Mouse (Mus musculus): ENCODE measurements around the gene Zfp933. TPM values are rescaled to one million over a fixed set of nuclear protein-coding genes. Genes with fewer than 3 reads are reported as not detected.
"Not testable (repeated sequence)": the region's sequence is repeated elsewhere in the genome, so short reads cannot be mapped to it uniquely, and the experiment has no call there.

Gene Zfp933
- polyA plus RNA-seq, 1 experiment from 2014 or later = 5.3 TPM

DNA sequence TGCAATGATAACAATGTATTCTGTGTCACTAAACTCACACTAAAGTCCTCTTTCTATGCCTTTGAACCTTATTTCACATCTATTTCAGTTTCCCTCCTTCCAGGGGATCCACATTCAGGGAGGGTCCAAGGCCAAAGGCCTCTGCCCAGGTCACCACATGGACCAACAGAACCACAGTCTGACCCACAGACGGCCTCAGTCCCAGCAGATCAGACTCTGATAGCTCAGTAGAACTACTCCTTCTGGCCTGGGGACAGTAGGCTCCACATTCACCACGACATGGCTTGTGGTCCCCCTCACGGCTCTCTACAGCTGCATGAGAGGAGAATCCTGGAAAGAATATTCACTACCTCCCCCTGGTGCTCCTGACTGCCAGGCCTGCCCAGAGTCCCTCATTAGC lies 5.3 kb downstream of the Zfp933 start:
- peaks cover 33% of the 10 kb centered on the region for H3K9me3 ChIP-seq
- H3K27me3 ChIP-seq = no peaks in the 10 kb centered on the region
- H3K4me2 ChIP-seq = no peak overlapping the region
- no peak overlapping the region for H3K4me3 ChIP-seq
- WGBS = 100% methylated on average over 3 of the region's 3 CpGs
- peaks cover 58% of the 10 kb centered on the region for H3K36me3 ChIP-seq
- no peak for ATAC-seq (ENCODE audit: low read depth)
- no peak overlapping the region for H3K27ac ChIP-seq (replicated peaks)
- no peak overlapping the region for H3K9ac ChIP-seq
- peaks cover 12% of the 10 kb centered on the region for H3K4me1 ChIP-seq (replicated peaks)

DNA sequence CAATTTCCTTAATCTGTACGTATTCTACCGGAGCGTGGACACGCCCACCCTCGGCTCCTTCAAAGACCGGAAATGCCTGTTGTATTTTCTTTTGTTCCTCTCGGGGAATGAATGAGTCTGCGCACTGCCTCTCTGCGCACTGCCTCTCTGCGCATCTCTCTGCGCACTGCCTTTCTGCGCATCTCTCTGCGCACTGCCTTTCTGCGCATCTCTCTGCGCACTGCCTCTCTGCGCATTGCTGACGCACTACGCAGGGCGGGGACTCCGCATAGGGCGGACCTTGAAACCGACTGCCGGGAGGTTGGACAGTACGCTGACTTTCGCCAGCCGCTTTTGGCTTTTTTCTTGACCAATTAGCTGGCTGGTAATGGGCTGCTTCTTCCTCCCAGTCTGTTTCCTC lies 8.9 kb downstream of the Zfp933 start:
- not testable (repeated sequence) for ATAC-seq (ENCODE audit: low read depth); H3K4me2 ChIP-seq
- 95% methylated on average over 15 of the region's 26 CpGs for WGBS

DNA sequence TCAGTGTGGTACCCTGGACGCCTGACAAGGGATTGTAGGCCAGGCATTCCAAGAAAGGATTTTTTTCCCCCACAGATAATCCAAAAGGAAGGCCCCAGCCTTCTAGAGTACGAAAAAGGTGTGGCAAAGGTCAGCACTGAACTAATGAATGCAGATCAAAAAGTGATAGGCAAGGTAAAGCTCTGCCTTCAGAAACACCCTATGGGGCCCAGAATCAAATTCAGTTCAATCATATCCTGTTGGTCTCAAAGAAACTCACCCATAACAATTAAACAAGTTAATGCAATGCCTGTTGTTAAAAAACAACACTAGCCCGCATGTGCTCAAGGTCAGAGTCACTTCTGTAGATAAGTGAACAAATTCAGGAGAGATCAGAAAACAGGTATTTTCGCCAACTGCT lies 23.8 kb downstream of the Zfp933 start:
- no peak for ATAC-seq (ENCODE audit: low read depth)
- Histone ChIP-seq H3K4me3 (no peak overlapping the region), H3K9me3 (peaks cover 84% of the 10 kb centered on the region), H3K9ac (no peak overlapping the region), H3K4me1 (replicated peaks) (no peaks in the 10 kb centered on the region), H3K36me3 (peaks cover 75% of the 10 kb centered on the region), H3K4me2 (no peak overlapping the region), H3K27me3 (no peaks in the 10 kb centered on the region), H3K27ac (replicated peaks) (no peak overlapping the region)
- 94% methylated on average over 4 of the region's 4 CpGs for WGBS

More for the DNA sequence above, 8.9 kb downstream of the Zfp933 start:
- H3K27ac ChIP-seq (replicated peaks); H3K9ac ChIP-seq; H3K27me3 ChIP-seq; H3K4me1 ChIP-seq (replicated peaks); H3K4me3 ChIP-seq: not testable (repeated sequence)
- H3K9me3 ChIP-seq = peaks cover 36% of the 10 kb centered on the region
- H3K36me3 ChIP-seq = peaks cover 39% of the 10 kb centered on the region

DNA sequence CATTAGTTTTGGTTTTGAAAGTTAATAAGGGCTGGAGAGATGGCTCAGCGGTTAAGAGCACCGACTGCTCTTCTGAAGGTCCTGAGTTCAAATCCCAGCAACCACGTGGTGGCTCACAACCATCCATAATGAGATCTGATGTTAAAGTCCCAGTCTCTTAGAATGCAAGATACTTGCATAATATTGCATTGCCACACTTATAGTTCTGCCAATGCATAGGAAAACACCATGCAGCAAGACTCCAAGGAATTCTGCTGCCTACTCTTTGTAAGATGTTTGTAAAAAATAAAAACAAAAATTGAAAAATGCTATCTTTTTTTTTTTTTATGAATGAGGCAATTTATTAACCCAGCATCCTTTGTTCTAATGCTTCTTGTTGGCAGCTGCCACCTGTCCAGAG lies 26.8 kb downstream of the Zfp933 start:
- Histone ChIP-seq H3K36me3 (peaks cover 47% of the 10 kb centered on the region), H3K9me3 (peaks cover 66% of the 10 kb centered on the region)
- H3K9ac ChIP-seq; ATAC-seq (ENCODE audit: low read depth); H3K4me1 ChIP-seq (replicated peaks); H3K27me3 ChIP-seq; H3K4me3 ChIP-seq; H3K27ac ChIP-seq (replicated peaks); H3K4me2 ChIP-seq: not testable (repeated sequence)
- 91% methylated on average over 3 of the region's 3 CpGs for WGBS

DNA sequence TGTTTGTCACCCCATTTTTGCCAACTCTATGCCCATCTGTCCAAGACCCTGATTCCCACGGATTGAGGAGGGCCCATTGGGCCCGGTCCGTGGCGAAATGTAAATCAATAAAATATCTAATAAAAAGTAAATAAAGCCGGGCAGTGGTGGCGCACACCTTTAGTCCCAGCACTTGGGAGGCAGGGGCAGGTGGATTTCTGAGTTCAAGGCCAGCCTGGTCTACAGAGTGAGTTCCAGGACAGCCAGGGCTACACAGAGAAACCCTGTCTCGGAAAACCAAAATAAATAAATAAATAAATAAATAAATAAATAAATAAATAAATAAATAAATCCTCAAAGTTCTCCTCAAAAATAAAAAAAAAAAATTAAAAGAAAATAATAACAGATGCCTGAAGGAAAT lies 28.5 kb downstream of the Zfp933 start:
- ATAC-seq (ENCODE audit: low read depth); H3K27ac ChIP-seq (replicated peaks); H3K27me3 ChIP-seq; H3K4me1 ChIP-seq (replicated peaks); H3K4me2 ChIP-seq; H3K9ac ChIP-seq; H3K4me3 ChIP-seq: not testable (repeated sequence)
- Histone ChIP-seq H3K36me3 (peaks cover 30% of the 10 kb centered on the region), H3K9me3 (peaks cover 53% of the 10 kb centered on the region)
- 85% methylated on average over 7 of the region's 7 CpGs for WGBS

DNA sequence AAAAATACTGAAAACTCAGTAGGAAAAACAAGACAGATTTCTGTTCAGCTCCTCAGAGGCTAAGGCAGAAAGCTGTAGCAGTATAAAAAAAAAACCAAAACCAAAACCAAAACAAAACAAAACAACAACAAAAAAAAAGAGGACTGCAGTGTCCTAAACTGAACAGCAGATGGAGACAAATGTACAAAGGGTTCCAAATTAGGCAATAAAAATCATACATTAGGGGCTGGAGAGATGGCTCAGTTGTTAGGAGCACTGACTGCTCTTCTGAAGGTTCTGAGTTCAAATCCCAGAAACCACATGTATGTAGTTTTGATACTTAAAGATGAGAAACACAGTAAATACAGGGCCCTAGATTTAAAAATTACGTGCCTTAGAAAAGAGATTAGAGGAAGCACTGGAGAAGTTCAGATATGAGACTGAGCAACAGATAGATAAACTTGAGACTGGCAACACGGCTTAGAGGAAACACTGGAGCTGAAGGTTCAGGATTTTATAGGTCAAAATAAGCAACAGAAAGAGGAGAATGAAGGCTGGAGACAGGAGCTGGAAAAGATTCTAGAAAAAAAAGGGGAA lies 33.5 kb downstream of the Zfp933 start:
- ATAC-seq (ENCODE audit: low read depth) = no peak

DNA sequence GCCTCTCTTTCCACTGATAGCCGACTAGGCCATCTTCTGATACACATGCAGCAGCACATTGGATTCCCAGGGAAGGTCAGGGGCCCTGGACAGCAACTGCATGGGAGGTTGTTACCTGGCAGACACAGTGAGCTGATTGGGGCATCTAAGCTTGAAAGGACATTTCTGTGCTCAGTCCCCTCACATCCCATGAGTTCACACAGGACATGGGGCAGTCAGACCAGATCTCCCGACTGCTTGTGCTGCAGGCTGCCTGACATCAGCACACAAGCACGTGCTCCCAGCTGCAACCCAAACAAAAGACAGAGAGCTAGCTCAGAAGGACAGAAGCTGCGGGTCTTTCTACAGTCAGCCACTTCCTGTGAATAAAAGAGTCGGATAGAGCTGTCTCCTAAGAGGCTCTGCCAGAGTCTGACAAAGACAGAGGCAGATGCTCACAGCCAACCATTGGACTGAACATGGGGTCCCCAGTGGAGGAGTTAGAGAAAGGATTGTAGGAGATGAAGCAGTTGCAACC lies 34.9 kb downstream of the Zfp933 start:
- H3K4me1 ChIP-seq (replicated peaks) = peaks cover 9% of the 10 kb centered on the region
- H3K4me2 ChIP-seq = no peak overlapping the region
- H3K9ac ChIP-seq = no peak overlapping the region
- 49% methylated on average over 5 of the region's 5 CpGs for WGBS
- no peak for ATAC-seq (ENCODE audit: low read depth)
- peaks cover 9% of the 10 kb centered on the region; the same call in 1 of the 2 replicates for H3K9me3 ChIP-seq
- no peaks in the 10 kb centered on the region for H3K27me3 ChIP-seq
- H3K27ac ChIP-seq (replicated peaks) = no peak overlapping the region
- H3K4me3 ChIP-seq = no peak overlapping the region
- no peaks in the 10 kb centered on the region for H3K36me3 ChIP-seq

More for the DNA sequence above, 33.5 kb downstream of the Zfp933 start:
- peaks cover 13% of the 10 kb centered on the region; the same call in 1 of the 2 replicates for H3K9me3 ChIP-seq
- no peak overlapping the region for H3K27ac ChIP-seq (replicated peaks)
- H3K36me3 ChIP-seq = no peaks in the 10 kb centered on the region
- H3K27me3 ChIP-seq = no peaks in the 10 kb centered on the region
- 89% methylated on average over 2 of the region's 2 CpGs for WGBS
- no peak overlapping the region for H3K9ac ChIP-seq
- no peak overlapping the region for H3K4me3 ChIP-seq
- H3K4me2 ChIP-seq = no peak overlapping the region
- no peaks in the 10 kb centered on the region for H3K4me1 ChIP-seq (replicated peaks)

DNA sequence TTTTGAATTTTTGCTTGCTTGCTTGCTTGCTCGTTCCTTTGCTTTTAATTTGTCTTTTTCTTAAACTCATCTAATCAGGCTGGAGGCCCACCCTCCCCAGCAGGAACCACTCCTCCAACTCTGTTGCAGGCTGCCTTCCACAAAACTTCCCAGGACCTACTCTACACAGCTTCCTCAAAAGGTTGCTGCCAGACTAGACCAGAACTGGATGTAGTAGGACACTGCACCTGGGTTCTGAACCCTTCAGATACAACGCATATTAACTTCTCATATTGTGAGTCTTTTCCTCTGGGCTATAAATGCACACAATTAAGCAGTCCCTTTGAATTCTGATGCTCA lies 38.2 kb downstream of the Zfp933 start:
- not testable (repeated sequence) for H3K9ac ChIP-seq; H3K9me3 ChIP-seq; H3K4me1 ChIP-seq (replicated peaks); H3K27ac ChIP-seq (replicated peaks); ATAC-seq (ENCODE audit: low read depth); H3K36me3 ChIP-seq; H3K27me3 ChIP-seq
- Histone ChIP-seq H3K4me2 (peak overlapping the region; percentile 67), H3K4me3 (peak overlapping the region; percentile 42)
- WGBS = 45% methylated on average over 2 of the region's 2 CpGs

DNA sequence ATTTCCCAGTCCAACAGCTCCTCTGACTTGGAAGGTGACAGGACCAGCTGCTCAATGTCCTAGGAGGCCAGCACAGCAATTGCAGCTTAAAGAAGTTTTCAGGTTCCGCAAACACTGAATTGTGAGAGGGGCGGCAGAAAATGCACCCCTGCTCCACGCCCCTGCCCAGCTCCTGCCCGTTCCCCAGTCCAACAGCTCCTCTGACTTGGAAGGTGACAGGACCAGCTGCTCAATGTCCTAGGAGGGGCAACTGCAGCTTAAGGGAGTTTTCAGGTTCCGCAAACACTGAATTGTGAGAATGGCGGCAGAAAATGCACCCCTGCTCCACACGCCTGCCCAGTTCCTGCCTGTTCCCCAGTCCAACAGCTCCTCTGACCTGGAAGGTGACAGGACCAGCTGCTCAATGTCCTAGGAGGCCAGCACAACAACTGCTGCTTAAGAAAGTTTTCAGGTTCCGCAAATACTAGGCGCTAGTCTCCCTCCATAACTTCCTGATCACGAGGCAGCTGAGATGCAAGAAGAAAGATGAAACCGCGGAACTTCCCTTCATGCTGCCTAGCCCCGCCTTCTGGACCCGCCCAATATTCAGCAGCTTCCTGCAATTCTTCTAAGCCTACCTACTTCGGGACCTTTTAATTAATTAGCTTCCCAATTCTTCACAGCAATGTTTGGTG lies 38.7 kb downstream of the Zfp933 start, which contains the start of gene Zfp984:
Zfp984 (minus strand) TSS at position 497 of the 674 bp plus-strand sequence.
- not testable (repeated sequence) for ATAC-seq (ENCODE audit: low read depth); H3K36me3 ChIP-seq; H3K27ac ChIP-seq (replicated peaks); H3K9me3 ChIP-seq; H3K27me3 ChIP-seq; H3K4me1 ChIP-seq (replicated peaks)
- WGBS = 9% methylated on average over 15 of the region's 15 CpGs
- H3K9ac ChIP-seq = peak within 1 kb of the TSS; percentile 68
- peak within 1 kb of the TSS; percentile 42 for H3K4me3 ChIP-seq
- H3K4me2 ChIP-seq = peak within 1 kb of the TSS; percentile 67

DNA sequence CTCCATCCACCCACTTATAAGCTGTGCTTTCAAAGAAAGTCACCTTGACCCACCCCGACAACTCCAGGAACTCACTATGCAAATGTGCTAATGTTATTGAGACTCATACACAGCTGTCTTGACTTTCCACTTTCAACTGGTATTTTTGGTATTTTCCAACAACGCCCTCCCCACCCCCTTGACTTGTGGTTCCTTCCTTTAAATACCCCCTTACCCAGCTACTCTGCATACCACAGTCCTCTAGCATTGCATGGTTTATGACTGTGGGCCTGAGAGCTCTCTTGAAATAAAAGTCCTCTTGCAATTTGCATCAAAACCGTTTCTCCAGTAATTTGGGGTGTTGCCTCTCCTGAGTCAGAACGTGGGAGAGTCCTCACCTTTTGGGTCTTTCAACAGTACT lies 39.7 kb downstream of the Zfp933 start:
- not testable (repeated sequence) for H3K27me3 ChIP-seq; H3K4me1 ChIP-seq (replicated peaks); H3K27ac ChIP-seq (replicated peaks); H3K9me3 ChIP-seq; H3K9ac ChIP-seq; ATAC-seq (ENCODE audit: low read depth); H3K36me3 ChIP-seq; H3K4me3 ChIP-seq
- H3K4me2 ChIP-seq = peak overlapping the region; percentile 67
- 62% methylated on average over 4 of the region's 4 CpGs for WGBS

DNA sequence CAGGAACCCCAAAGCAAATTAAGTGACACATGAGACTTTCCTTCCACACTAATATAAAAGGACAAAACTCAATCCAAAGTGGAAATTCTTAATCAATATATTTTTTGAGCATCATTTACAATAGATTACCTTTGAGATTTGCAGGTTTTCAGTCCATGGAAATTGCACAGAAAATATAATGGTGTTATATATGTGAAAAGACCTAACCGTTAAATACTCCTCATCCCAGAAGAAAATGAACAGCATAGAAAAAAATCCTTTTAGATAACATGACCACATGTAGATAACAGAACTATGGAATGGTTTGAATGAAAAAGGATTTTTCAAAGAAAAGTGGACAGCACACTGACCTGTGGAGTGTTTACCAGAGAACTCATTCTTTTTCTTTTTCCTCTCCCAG lies 52.9 kb downstream of the Zfp933 start:
- not testable (repeated sequence) for H3K27ac ChIP-seq (replicated peaks); H3K27me3 ChIP-seq; H3K4me2 ChIP-seq; H3K9ac ChIP-seq; ATAC-seq (ENCODE audit: low read depth); H3K4me3 ChIP-seq; H3K4me1 ChIP-seq (replicated peaks)
- Histone ChIP-seq H3K9me3 (peaks cover 20% of the 10 kb centered on the region; the same call in 1 of the 2 replicates), H3K36me3 (peaks cover 11% of the 10 kb centered on the region; the same call in 1 of the 2 replicates)
- 92% methylated on average over 1 of the region's 1 CpGs for WGBS

DNA sequence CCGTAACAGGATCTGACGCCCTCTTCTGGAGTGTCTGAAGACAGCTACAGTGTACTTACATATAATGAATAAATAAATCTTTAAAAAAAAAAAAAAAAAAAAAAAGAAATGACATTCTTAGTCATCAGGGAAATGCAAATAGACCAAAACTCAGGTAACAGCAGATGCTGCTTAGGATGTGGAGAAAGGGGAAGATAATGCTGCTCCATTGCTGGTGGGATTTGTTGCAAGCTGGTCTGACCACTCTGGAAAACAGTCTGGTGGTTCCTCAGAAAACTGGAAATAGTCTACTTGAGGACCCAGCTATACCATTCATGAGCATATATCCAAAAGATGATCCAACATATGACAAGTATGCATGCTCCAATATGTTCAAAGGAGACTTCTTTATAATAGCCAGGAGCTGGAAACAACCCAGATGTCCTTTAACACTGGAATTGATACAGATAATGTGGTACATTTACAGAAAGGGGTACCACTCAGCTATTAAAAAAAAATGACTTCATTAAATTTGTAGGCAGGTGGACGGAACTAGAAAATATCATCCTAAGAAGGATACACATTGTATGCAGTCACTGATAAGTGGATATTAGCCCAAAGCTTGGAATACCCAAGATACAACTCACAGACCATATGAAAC lies 54.0 kb downstream of the Zfp933 start:
- H3K4me1 ChIP-seq (replicated peaks); H3K27ac ChIP-seq (replicated peaks); H3K9ac ChIP-seq; H3K4me3 ChIP-seq; H3K4me2 ChIP-seq; ATAC-seq (ENCODE audit: low read depth); H3K27me3 ChIP-seq: not testable (repeated sequence)
- Histone ChIP-seq H3K36me3 (peaks cover 11% of the 10 kb centered on the region; the same call in 1 of the 2 replicates), H3K9me3 (peaks cover 20% of the 10 kb centered on the region; the same call in 1 of the 2 replicates)
- WGBS = 88% methylated on average over 3 of the region's 3 CpGs

Data from neural tube, embryonic 13.5 days (tissue).